Mouse (Mus musculus) liver, embryonic 16.5 days (tissue): ENCODE data around the gene Rpl27. TPM values are rescaled to one million over a fixed set of nuclear protein-coding genes. Genes with fewer than 3 reads are reported as not detected.

Experiments
- microRNA-seq: library from miRNA; unstranded; fragments of <30 nt; microRNA quantifications from one replicate; pipeline ENCODE4, GENCODE M21; 2016
- polyA plus RNA-seq: library from polyadenylated mRNA; unstranded; fragments of >200 nt; fragmentation: Nextera tagmentation; extraction: Ambion mirVana; gene quantifications from 2 replicates; pipeline ENCODE4 v1.2.1, GENCODE M21; 2015

The Rpl27 gene
- polyA plus RNA-seq, 1 experiment from 2014 or later = 138 TPM

Small RNAs within 50 kb of the gene (microRNA-seq; reads per million reads assigned to microRNA genes)
- gene Mir6929 = not detected

Other genes with a start within 250 kb of the Rpl27 start
- 10.8 and 12.5 TPM in 2 replicates for gene Ezh1, start 215.8 kb upstream of the Rpl27 start, polyA plus RNA-seq
- 20.8 and 21.8 TPM in 2 replicates for gene Ramp2, start 196.3 kb upstream of the Rpl27 start, polyA plus RNA-seq
- gene Vps25, start 188.6 kb upstream of the Rpl27 start, polyA plus RNA-seq = 72.2 and 75.2 TPM in 2 replicates
- gene Wnk4, start 181.7 kb upstream of the Rpl27 start, polyA plus RNA-seq = 4.3 and 5.4 TPM in 2 replicates
- 0.70 and 0.74 TPM in 2 replicates for gene Cntd1, start 163.3 kb upstream of the Rpl27 start, polyA plus RNA-seq
- gene Coa3, start 163.2 kb upstream of the Rpl27 start, polyA plus RNA-seq = 77.7 and 79.9 TPM in 2 replicates
- gene Becn1, start 140.0 kb upstream of the Rpl27 start, polyA plus RNA-seq = 89.6 and 93.6 TPM in 2 replicates
- gene Psme3, start 126.1 kb upstream of the Rpl27 start, polyA plus RNA-seq = 162 and 170 TPM in 2 replicates
- gene Aoc2, start 117.2 kb upstream of the Rpl27 start, polyA plus RNA-seq = 1.5 and 1.8 TPM in 2 replicates
- gene Aoc3, start 111.7 kb upstream of the Rpl27 start, polyA plus RNA-seq = 0.05 TPM in 2 replicates
- gene G6pc, start 74.7 kb upstream of the Rpl27 start, polyA plus RNA-seq = 0.15 and 0.26 TPM in 2 replicates
- gene Aarsd1, start 24.7 kb upstream of the Rpl27 start, polyA plus RNA-seq = 31.0 and 35.3 TPM in 2 replicates
- 2.2 TPM in 2 replicates for gene Gm27029, start 17.5 kb upstream of the Rpl27 start, polyA plus RNA-seq
- 4.7 and 5.2 TPM in 2 replicates for gene Rundc1, start 17.2 kb upstream of the Rpl27 start, polyA plus RNA-seq
- 0.82 and 2.0 TPM in 2 replicates for gene Ptges3l, start 17.0 kb upstream of the Rpl27 start, polyA plus RNA-seq
- 22.4 and 26.5 TPM in 2 replicates for gene Ifi35, start 6.1 kb downstream of the Rpl27 start, polyA plus RNA-seq
- gene Rnd2, start 22.7 kb downstream of the Rpl27 start, polyA plus RNA-seq = 1.4 and 1.7 TPM in 2 replicates
- gene Vat1, start 23.9 kb downstream of the Rpl27 start, polyA plus RNA-seq = 10.2 and 12.3 TPM in 2 replicates
- 10.5 and 11.3 TPM in 2 replicates for gene Brca1, start 109.7 kb downstream of the Rpl27 start, polyA plus RNA-seq
- gene Nbr1, start 109.9 kb downstream of the Rpl27 start, polyA plus RNA-seq = 46.9 and 52.5 TPM in 2 replicates
- gene Tmem106a, start 139.9 kb downstream of the Rpl27 start, polyA plus RNA-seq = 7.4 and 8.0 TPM in 2 replicates
- gene Gm11634, start 157.0 kb downstream of the Rpl27 start, polyA plus RNA-seq = 0.15 TPM in 1 of 2 replicates, not detected in the other
- gene Rdm1, start 184.9 kb downstream of the Rpl27 start, polyA plus RNA-seq = 10.1 and 13.2 TPM in 2 replicates
- 0.99 and 1.3 TPM in 2 replicates for gene Arl4d, start 223.2 kb downstream of the Rpl27 start, polyA plus RNA-seq